Mouse (Mus musculus) erythroblast, embryonic 14.5 days (primary cell): ENCODE measurements around the gene Rtl10.

Experiments
- GATA1 ChIP-seq: IDR thresholded peaks from 2 replicates; pipeline ENCODE4 v1.6.1; 2012; ENCODE audit warnings: low read length, inconsistent platforms, mixed read lengths
- TAL1 ChIP-seq: IDR thresholded peaks from 3 replicates; pipeline ENCODE4 v1.6.1; 2012; ENCODE audit warnings: low read length, inconsistent platforms, mixed read lengths

- TF ChIP-seq GATA1 = no peak
- TF ChIP-seq TAL1 = no peak
Observed at GRCm38 (mm10) chr16:18472976-18473375, 25.7 kb upstream of the Rtl10 start.
